Mouse (Mus musculus) frontal cortex, adult (tissue): ENCODE results near the gene Lrrc51.
"Not testable (repeated sequence)": the region's sequence is repeated elsewhere in the genome, so short reads cannot be mapped to it uniquely, and the experiment has no call there.

Experiments used
- ATAC-seq: cut with Nextera tagmentation; 2 replicates; pipeline ENCODE4 v1.9.2; 2017; ENCODE audit warnings: mild to moderate bottlenecking, moderate library complexity, mixed read lengths; ENCODE audit not compliant: low TSS enrichment

The Lrrc51 gene

DNA sequence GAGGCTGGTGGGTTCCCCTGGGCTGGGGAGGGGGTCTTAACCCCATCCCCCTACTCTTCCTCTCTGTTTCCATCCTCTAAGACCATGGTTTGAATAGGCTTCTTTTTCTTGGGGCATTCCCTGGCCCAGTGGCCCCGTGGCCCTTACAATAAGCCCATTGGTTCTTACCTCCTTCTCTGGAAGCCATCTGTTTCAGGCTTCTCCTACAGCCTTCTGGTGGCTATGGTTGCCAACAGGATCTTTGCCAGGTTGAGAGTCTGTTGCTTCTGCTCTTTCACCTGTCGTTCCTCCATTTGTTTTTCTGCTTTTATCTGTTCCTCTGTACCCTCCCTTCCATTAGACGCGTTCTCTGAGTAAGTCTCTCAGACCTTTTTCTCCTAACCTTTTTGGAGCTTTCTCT, 3.9 kb upstream of the Lrrc51 start:
- ATAC-seq: no peak

DNA sequence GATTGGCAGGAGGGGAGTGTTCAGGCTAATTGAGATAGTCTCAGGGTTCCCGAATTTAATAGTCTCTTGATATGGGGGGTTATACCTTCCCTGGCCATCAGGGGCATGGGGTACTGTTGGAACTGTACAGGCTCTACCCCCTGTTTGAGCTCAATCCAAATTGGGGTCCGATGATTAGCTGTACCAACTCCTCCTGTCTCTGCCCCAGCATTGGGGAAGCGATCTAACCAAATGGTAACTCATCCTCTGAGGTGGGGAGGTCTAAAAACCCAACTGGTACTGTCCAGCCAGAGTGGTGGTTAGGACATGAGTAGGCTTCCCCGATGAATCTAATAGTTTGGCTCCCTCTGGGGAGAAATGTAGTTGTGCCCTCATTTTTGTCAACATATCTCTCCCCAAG, 3.3 kb upstream of the Lrrc51 start:
- ATAC-seq: no peak

DNA sequence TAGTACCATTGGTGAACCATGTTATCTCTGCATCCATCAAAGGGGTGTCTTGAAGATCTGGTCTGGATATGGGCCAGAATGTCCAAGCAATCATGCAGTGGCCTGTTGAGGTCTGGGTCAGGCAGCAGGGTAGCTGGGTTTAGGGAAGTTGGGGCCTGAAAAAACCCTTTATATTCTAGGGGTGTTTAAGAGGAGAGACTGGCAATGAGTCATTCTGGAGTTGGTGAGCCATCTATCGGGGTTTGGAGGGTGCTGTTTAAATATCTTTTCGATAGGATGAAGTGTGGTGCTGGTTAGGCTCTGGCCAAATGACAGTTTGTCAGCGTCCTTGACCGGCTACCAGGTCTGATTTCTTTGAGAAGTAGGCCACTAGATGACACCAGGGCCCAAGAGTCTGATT, 2.3 kb upstream of the Lrrc51 start:
- no peak for ATAC-seq

- peak; percentile 12 for ATAC-seq
Measured at GRCm38 (mm10) chr7:101933300-101933699, 395 bp downstream of the Lrrc51 start.

- ATAC-seq: no peak
Measured at GRCm38 (mm10) chr7:101932551-101932950, 1.1 kb downstream of the Lrrc51 start.

GRCm38 (mm10) chr7:101928093-101928492, 5.6 kb downstream of the Lrrc51 start:
- ATAC-seq: no peak

DNA sequence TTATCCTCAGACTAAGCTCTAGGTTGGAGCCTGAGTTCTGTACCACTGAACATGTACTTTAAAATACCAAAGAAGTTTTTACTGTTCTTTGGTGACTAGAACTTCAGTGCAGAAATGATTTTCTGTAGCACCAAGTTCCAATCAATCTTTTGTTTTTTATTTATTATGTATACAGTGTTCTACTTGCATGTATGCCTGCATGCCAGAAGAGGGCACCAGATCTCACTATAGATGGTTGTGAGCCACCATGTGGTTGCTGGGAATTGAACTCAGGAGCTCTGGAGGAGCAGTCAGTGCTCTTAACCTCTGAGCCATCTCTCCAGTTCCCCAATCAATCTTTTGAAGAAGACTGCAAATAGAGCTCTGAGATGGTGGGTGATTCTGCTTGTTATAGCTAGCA, 7.8 kb downstream of the Lrrc51 start:
- not testable (repeated sequence) for ATAC-seq

DNA sequence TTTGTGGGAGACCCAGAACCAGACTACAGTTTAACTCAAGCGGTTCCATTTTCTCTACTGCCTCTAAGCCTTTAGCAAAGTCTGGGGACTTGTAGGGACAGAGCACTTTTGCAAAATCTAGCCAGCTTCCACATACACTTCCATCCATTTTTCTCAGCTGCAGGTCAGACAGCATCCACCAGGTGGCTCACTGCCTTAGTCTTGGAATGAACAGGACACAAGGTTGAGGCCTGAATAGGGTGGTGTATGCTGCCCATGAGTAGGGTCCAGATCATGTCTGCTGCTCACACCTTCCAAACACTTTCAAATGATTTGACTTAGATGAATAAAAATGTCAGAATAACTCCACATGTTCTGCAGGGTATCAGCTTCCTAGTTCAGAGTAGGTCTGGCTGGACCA, 15.6 kb downstream of the Lrrc51 start:
- ATAC-seq: peak; percentile 82

DNA sequence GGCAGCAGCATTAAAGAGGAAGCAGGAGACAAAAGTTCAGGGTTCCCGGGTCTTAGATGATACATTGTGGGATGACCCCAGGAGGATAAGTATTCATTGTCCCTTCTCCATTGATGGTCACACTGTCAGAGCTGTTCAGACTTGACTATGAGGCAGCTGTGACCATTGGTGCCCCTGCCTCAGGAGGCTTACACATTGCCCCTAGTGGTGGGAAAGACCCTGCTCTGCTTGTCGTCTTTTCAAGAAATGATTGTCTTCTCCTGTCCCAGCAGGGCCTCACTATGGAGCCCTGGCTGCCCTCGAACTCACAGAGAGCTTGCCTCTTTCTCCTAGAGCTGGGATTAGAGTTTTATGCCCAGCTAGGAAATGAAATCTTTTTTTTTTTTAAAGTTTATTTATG, 21.7 kb downstream of the Lrrc51 start:
- ATAC-seq: no peak

- no peak for ATAC-seq
Measured at GRCm38 (mm10) chr7:101910138-101910537, 23.6 kb downstream of the Lrrc51 start.

DNA sequence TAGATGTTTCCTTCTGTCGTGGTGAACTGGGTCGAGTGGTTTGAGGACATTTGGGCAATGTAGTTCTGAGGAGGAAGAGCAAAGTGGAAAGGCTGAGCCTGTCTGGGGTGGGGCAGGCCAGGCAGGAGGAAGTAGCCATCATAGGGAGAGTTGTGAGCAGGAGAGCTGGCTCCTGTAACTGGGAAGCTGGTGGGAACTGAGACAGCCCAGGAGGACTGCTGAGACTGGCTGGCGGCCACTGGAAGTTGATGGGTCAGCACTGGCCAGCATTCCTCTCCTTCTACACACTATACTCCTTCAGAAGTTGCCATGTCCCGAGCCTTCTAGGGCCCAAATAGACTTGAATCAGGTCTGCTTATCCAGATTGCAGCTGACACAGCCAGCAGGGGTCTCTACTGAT, 25.3 kb downstream of the Lrrc51 start:
- ATAC-seq: no peak

- no peak for ATAC-seq
Measured at GRCm38 (mm10) chr7:101906696-101907095, 27.0 kb downstream of the Lrrc51 start.

GRCm38 (mm10) chr7:101906287-101906681, 27.4 kb downstream of the Lrrc51 start, which contains the start of gene Tomt:
Gene Tomt, minus strand, starts transcription at chr7:101906359.
- no peak for ATAC-seq

DNA sequence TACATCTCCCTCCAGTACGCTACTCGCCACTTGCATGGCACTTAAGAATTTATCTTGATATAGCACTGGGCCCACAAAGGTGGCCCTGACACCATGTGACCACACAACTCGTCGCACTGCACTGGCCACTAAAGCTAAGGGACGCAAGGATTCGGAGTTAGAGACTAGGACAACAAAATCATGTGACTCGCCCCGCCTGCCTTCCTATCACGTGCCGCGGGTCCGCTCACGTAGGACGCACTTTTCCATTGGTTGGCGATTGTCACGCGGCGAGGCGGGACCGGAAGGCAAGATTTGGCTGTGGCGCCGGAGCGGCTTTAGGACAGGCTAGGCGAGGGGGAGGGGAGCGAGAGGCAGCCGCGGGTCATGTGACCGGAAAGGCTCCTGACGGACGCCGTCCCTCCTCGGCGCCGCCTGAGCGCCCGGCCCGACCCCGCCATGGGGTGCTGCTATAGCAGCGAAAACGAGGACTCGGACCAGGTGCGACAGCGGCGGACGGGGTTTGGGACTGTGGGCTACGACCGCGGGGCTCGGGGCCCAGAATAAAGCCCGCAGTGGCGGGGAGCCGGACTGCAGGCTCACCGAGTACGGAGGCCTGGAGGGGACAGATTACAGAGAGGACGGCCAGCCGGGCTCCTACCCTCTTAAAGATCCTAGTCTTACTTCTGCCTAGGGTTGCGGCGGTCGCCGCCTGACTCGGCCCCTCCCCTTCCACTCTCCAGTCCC, 28.0 kb downstream of the Lrrc51 start, which contains the start of gene Lamtor1:
Lamtor1 (plus strand) TSS at position 344 of the 726 bp plus-strand sequence.
- peak; percentile 95 for ATAC-seq

- ATAC-seq: no peak
Measured at GRCm38 (mm10) chr7:101902846-101903245, 30.8 kb downstream of the Lrrc51 start.

DNA sequence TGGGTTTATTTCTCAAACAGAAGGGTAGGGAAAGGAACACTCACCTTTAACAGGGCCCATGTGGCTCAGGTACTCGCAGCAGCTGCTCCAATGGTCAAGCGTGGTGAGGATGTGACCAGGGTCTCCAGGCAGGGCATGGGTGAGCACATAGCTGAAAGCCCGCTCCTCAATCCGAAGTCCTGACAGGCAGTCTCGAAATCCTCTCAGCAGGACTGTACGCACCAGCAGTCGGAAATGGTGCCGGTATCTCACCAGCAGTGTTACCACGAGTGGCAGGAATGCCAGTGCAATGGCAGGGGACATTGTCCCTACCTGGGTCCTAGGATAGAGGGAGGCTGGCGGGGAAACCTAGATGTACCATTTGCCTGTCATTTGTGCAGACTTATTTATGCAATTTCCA, 31.7 kb downstream of the Lrrc51 start:
- no peak for ATAC-seq

- ATAC-seq: no peak
Measured at GRCm38 (mm10) chr7:101900331-101901097, 33.2 kb downstream of the Lrrc51 start.

DNA sequence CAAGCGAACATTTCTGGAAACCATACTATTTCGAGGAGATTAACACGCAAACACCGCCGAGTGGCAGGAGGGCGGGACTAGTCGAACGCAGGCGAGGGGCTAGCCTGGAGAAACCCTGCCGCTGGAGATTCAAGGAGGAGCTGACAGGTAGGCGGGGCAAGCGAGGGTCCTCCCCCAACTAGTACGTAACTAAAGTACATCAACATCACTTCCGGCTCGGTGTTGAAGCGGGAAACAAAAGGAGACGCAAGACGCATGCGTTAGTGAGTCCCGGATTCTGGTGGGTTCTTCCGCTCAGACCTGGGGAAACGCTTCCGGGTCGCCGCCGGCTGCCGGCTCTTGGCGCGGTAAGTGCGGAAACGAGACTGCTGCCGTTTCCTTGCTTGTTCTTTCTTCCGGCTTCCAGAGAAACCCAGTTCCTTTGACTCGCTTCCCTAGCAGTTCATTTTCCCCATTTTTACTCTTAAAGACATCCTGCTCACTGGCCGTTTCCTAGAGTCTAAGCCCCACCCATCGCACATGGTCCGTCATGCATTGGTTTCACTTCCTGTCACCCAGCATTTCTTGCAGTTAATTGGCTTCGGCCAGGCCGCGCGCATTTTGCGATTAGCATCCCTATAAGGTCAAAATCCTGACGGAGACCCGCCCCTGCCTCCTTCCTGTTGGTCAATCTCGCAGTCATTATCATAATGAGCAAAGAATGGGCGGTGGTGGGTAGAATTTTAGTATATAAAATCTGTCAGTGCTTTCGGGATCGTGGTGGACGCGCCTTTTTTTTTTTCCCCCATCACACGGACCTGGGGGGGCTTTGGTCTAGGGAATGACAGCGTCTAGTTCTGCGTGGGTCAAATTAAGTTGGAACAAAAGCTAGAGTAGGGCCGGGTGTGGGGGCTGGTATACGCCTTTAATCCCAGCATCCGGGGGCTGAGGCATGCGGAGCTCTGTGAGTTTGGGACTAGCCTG, 37.3 kb downstream of the Lrrc51 start:
- peak; percentile 95 for ATAC-seq

DNA sequence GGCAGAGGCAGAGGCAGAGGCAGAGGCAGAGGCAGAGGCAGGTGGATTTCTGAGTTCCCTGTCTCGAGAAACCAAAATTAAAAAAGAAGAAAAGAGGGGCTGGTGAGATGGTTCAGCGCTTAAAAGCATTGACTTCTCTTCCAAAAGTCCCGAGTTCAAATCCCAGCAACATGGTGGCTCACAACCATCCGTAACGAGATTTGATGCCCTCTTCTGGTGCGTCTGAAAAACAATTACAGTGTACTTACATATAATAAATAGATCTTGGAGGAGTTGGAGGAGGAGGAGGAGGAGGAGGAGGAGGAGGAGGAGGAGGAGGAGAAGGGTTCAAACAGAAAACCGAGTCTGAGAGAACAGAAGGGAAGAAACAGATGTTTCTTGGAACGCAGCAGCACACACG, 38.0 kb downstream of the Lrrc51 start:
- no peak for ATAC-seq

DNA sequence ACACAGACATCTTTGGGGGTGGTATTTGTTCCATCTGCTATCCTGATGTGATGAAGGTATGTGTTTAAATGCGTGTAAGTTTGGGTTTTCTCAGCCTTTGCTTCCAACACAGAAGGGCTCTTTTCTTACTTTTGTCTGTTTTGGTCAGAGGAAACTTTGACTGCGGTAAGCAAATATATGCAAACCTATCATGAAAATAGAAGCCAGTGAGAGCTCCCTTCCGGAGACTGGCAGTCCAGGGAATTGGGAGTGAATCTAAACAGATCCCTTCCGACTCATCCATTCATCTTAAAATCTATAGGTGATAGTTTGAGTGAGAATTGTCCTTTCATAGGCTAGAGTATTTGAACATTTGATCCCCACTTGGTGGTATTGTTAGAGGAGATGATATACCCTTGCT, 45.2 kb downstream of the Lrrc51 start:
- no peak for ATAC-seq

- peak; percentile 91 for ATAC-seq
Measured at GRCm38 (mm10) chr7:101886274-101886673, 47.4 kb downstream of the Lrrc51 start.

DNA sequence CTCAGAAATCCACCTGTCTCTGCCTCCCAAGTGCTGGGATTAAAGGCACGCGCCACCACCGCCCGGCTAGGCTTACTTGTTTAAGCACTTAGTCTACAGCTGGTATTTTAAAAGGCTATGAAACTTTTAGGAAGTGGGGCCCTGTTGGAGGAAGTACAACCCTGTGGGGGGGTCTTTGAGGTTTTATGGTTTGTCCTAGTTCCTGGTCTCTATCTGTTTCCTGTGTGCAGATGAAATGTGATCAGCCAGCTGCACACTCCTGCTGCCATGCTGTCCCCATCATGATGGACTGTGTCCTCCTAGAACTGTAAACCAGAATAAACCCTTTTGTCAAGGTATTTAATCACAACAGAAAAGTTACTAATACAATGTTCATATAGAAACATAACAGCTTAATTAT, 49.5 kb downstream of the Lrrc51 start:
- ATAC-seq: no peak
